Mouse (Mus musculus) heart, postnatal 0 days (tissue): Measurements from ENCODE around the gene Nup98.

ENCODE experiments used
- CTCF ChIP-seq: IDR thresholded peaks from 2 replicates; pipeline ENCODE4 v1.5.1; 2016; ENCODE audit warnings: antibody characterized with exemption, control low read depth, low read depth
- EP300 ChIP-seq: IDR thresholded peaks from 2 replicates; pipeline ENCODE4 v1.6.1; 2016; ENCODE audit warnings: antibody characterized with exemption, low read depth

GRCm38 (mm10) chr7:102223883-102224738, 14.1 kb upstream of the Nup98 start:
- TF ChIP-seq EP300 (no peak), CTCF (no peak)
